Mouse (Mus musculus): ENCODE data around the gene Pla2g7. TPM values are rescaled to one million over a fixed set of nuclear protein-coding genes. Genes with fewer than 3 reads are reported as not detected.

Pla2g7 gene
- polyA plus RNA-seq (2015; fragmentation: Illumina TruSeq; extraction: RNeasy Lipid Tissue Mini Kit (QIAGEN cat#74804); ENCODE audit: insufficient read depth, low replicate concordance): 100 TPM

DNA sequence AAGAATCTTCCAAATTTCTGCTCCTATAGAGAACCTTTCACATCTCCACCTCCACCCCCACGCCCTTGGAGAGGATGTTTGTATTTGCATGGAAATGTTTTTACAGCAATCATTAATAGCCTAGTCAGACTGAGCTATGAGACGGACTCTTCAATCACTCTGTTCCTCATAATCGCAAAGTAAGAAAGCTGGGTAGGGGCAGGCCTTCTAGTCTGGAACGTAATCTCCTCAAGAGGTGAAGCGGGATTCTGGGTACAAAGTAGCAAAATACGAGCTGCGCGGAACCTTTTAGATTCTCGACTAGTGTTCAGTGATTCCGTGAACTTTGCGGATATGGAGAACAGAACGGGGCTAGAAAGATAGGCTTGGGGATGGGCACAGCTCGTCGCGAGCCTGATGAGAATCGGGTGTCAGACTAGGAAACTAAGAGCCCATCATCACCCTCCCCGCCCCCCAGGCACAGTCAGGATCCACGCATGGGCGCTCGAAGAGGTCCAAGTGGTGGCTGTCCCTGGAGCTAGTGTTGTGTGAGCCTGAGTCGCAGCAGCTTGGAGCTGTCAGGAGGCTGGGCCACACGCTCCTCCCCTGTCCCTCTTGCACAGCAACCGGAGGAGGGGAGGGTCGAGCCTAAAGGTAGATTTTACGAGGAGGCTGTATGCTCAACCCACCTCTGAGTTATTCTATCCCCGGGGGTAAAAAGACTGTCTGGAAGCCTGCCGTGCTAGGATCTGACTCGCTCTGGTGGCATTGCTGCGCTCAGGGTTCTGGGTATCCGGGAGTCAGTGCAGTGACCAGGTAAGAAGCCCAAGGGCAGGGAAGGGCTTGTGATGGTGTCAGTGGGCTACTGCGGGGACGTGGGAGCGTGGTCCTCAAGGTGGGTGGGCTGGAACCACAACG is at the start of gene Pla2g7:
TSS of gene Pla2g7 (plus strand) at position 107 of the 897 bp plus-strand sequence.

DNA sequence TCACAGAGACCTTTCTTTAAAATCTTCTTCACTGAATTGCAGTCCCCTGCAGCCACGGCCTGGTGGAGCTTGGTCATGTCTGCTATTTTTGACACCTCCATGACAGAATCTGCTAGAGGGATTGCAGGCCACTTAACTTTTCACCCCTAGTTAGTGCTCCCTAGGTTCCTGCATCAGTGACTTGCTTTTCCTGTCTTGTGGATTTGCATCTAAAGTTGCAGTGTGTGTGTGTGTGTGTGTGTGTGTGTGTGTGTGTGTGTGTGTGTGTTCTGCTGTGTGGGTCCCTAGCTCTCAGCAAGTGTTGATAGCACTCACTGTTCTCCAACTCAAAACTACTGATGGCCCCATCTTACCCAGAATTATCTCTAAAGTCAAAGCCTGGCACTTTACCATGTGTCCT is 24.4 kb upstream of the Pla2g7 start, which contains the start of gene Ankrd66:
TSS of gene Ankrd66 (minus strand) at position 101 of the 400 bp plus-strand sequence.

GRCm38 (mm10) chr17:43629496-43630426 is 61.9 kb downstream of the Pla2g7 start, which contains the start of gene Tdrd6:
TSS of gene Tdrd6 (minus strand) at chr17:43630299.

Other genes with a start within 250 kb of the Pla2g7 start
- gene Adgrf5, start 207.6 kb upstream of the Pla2g7 start, polyA plus RNA-seq (2015; fragmentation: Illumina TruSeq; extraction: RNeasy Lipid Tissue Mini Kit (QIAGEN cat#74804); ENCODE audit: insufficient read depth, low replicate concordance): 36.3 TPM
- gene Mep1a, start 65.3 kb upstream of the Pla2g7 start, polyA plus RNA-seq (2015; fragmentation: Illumina TruSeq; extraction: RNeasy Lipid Tissue Mini Kit (QIAGEN cat#74804); ENCODE audit: insufficient read depth, low replicate concordance): not detected
- 0.86 TPM for gene Ankrd66, start 24.5 kb upstream of the Pla2g7 start, polyA plus RNA-seq (2015; fragmentation: Illumina TruSeq; extraction: RNeasy Lipid Tissue Mini Kit (QIAGEN cat#74804); ENCODE audit: insufficient read depth, low replicate concordance)
- 0.26 TPM for gene Tdrd6, start 62.2 kb downstream of the Pla2g7 start, polyA plus RNA-seq (2015; fragmentation: Illumina TruSeq; extraction: RNeasy Lipid Tissue Mini Kit (QIAGEN cat#74804); ENCODE audit: insufficient read depth, low replicate concordance)
- 8.5 TPM for gene Slc25a27, start 99.1 kb downstream of the Pla2g7 start, polyA plus RNA-seq (2015; fragmentation: Illumina TruSeq; extraction: RNeasy Lipid Tissue Mini Kit (QIAGEN cat#74804); ENCODE audit: insufficient read depth, low replicate concordance)
- 13.7 TPM for gene Cyp39a1, start 99.3 kb downstream of the Pla2g7 start, polyA plus RNA-seq (2015; fragmentation: Illumina TruSeq; extraction: RNeasy Lipid Tissue Mini Kit (QIAGEN cat#74804); ENCODE audit: insufficient read depth, low replicate concordance)
- gene Rcan2, start 233.3 kb downstream of the Pla2g7 start, polyA plus RNA-seq (2015; fragmentation: Illumina TruSeq; extraction: RNeasy Lipid Tissue Mini Kit (QIAGEN cat#74804); ENCODE audit: insufficient read depth, low replicate concordance): 3.9 TPM